Mouse (Mus musculus) spleen, adult 18-20 months (tissue): ENCODE measurements at regions not wholly inside any gene's neighbourhood (a gene's known extent, or its start where the extent isn't known, plus 50 kb on each side); places are given as distances from the start of the nearest gene placed in this dataset.

Experiments used
- DNase-seq, 2 experiments: peaks; one replicate each; pipeline ENCODE4 v3.0.0; 2022; ENCODE audit warnings: mixed read lengths in 2 of 2

DNA sequence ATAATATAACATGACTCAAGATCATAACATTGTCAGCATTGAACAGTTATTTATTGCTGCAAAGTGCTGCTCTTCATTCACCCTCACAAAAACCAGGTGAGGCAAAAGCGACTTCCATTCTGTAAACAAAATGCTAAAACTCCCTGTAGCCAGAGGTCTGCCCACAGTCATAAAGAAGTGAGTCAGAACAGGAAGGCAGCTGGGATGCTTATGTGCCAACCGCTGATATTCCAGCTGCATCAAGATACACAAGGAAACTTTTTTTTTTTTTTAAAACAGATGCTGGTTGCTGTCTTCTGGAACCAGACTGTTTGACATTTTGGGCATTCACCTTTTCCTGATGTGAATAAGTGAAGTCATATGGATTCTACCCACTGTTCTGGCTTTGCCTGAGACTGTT lies 260.7 kb downstream of the 1700064H15Rik start:
- DNase-seq: no peak
